Mouse (Mus musculus) ES-E14 (cell line): ENCODE measurements at regions not wholly inside any gene's neighbourhood (a gene's known extent, or its start where the extent isn't known, plus 50 kb on each side); places are given as distances from the start of the nearest gene placed in this dataset.

Experiments used
- DNase-seq: peaks from one replicate; pipeline ENCODE4 v3.0.0-alpha.2; 2013; ENCODE audit warnings: low read depth, low spot score
- H3K27ac ChIP-seq: 2 replicates; pipeline ENCODE4 v1.5.1; 2012; ENCODE audit warnings: low read depth, mild to moderate bottlenecking, low read length, moderate library complexity, mixed read lengths; ENCODE audit not compliant: poor library complexity, insufficient read depth, severe bottlenecking
- H3K36me3 ChIP-seq: 2 replicates; pipeline ENCODE4 v1.6.1; 2012; ENCODE audit warnings: mild to moderate bottlenecking, low read length, moderate library complexity, mixed read lengths; ENCODE audit not compliant: control insufficient read depth, poor library complexity, insufficient read depth, severe bottlenecking
- H3K4me1 ChIP-seq, 2 experiments: fragments of 150-350 bp in 1 of 2; sonication (generic) in 1 of 2; 2 replicates each; pipeline ENCODE4 v1.6.1; 2012; ENCODE audit warnings: low read length in 2 of 2, mild to moderate bottlenecking in 1 of 2, mixed read lengths in 1 of 2; ENCODE audit not compliant: control insufficient read depth in 2 of 2, insufficient read depth in 2 of 2, poor library complexity in 1 of 2
- H3K4me3 ChIP-seq, 2 experiments: fragments of 150-350 bp in 1 of 2; sonication (generic) in 1 of 2; 2 replicates each; pipeline ENCODE4 v1.5.1; 2012; ENCODE audit warnings: low read length in 2 of 2, low read depth in 1 of 2, mild to moderate bottlenecking in 1 of 2, mixed read lengths in 1 of 2; ENCODE audit not compliant: insufficient read depth in 1 of 2, poor library complexity in 1 of 2, severe bottlenecking in 1 of 2
- H3K9ac ChIP-seq: 2 replicates; pipeline ENCODE4 v1.6.1; 2012; ENCODE audit warnings: low read depth, mild to moderate bottlenecking, low read length, mixed read lengths; ENCODE audit not compliant: poor library complexity, insufficient read depth, severe bottlenecking
- H3K9me3 ChIP-seq: fragments of 150-350 bp; sonication (generic); 2 replicates; pipeline ENCODE4 v1.6.1; 2012; ENCODE audit warnings: low read depth, mild to moderate bottlenecking, low read length; ENCODE audit not compliant: control insufficient read depth, insufficient read depth
- CHD2 ChIP-seq: IDR thresholded peaks from 2 replicates; pipeline ENCODE4 v1.6.1; 2014; ENCODE audit warnings: mild to moderate bottlenecking, low read depth, low read length, inconsistent platforms
- HCFC1 ChIP-seq: IDR thresholded peaks from 2 replicates; pipeline ENCODE4 v1.6.1; 2012; ENCODE audit warnings: low read length, inconsistent platforms, borderline replicate concordance; ENCODE audit not compliant: insufficient read depth
- MAFK ChIP-seq: IDR thresholded peaks from 2 replicates; pipeline ENCODE4 v1.6.1; 2014; ENCODE audit warnings: mild to moderate bottlenecking, low read depth, low read length, inconsistent platforms; ENCODE audit not compliant: insufficient read depth
- ZC3H11A ChIP-seq: IDR thresholded peaks from 2 replicates; pipeline ENCODE4 v1.6.1; 2012; ENCODE audit warnings: low read depth, mild to moderate bottlenecking, inconsistent platforms, low read length, borderline replicate concordance
- ZNF384 ChIP-seq: IDR thresholded peaks from 2 replicates; pipeline ENCODE4 v1.6.1; 2012; ENCODE audit warnings: low read depth, low read length, inconsistent platforms
- in situ Hi-C, 2 experiments: fragments of 600-800 bp; cut with MboI; formaldehyde crosslinking; loops; one replicate each; pipeline ENCODE4 v1.15.1; 2025; ENCODE audit warnings: low sequenced_read_pairs in 2 of 2, inconsistent platforms in 1 of 2; ENCODE audit not compliant: unreplicated experiment in 2 of 2

DNA sequence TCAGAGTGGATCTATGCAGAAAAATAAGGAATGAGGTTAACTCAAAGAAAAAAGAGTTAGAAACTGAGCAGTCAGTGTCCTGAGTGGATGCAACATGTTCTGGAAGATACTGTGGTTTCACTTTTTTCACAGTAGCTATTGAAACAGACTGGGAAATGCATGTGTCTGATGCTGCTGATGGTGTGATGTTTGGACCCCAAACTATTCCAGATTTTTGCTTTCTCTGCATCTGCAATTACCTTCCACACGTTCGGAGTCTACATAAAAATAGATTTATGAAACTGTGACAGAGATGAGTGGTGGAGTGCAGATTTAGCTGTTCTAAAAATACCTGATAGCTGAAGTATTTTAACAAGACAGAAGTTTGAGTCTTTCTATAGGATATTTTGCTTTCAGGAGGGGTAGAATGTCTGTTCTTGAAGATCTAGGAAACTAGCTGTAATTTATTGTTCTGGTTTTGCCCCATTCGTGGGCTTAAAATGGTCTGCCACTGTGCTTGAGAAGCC is 545.3 kb downstream of the Stim2 start:
- TF ChIP-seq HCFC1: no peak
- no peak for TF ChIP-seq CHD2
- no peak for TF ChIP-seq ZNF384
- no peak for TF ChIP-seq ZC3H11A
- TF ChIP-seq MAFK: no peak
- Histone ChIP-seq H3K9ac (no peak overlapping the region), H3K27ac (no peak overlapping the region), H3K4me1 (no peaks in the 10 kb centered on the region), H3K9me3 (no peaks in the 10 kb centered on the region), H3K36me3 (no peaks in the 10 kb centered on the region), H3K4me3 (no peak overlapping the region)
- in situ Hi-C loops: no loop called here
- no peak for DNase-seq

DNA sequence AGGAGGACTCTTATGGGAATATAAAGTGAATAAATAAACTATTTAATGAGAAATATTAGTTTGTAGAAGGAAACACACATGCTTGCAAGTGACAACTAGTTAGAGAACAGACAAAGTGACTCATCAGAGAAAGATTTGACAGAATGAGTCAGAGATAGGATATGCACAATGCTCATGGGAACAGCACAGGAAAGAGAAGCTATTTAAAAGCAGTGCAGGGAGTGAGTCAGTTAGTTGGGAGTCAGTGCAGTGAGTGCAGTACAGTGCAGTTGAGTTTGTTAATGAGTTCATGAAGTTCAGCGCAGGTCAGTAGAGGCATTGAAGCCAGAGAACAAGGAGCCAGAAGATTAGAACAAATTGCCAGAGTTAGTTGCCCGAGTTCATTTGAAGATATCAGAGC is 580.2 kb downstream of the Stim2 start:
- H3K27ac ChIP-seq: no peak overlapping the region
- TF ChIP-seq CHD2: no peak
- TF ChIP-seq ZC3H11A: no peak
- in situ Hi-C loops: no loop called here
- H3K4me3 ChIP-seq: no peak overlapping the region
- no peaks in the 10 kb centered on the region for H3K4me1 ChIP-seq
- H3K9me3 ChIP-seq: no peaks in the 10 kb centered on the region
- no peaks in the 10 kb centered on the region for H3K36me3 ChIP-seq
- no peak overlapping the region for H3K9ac ChIP-seq
- DNase-seq: no peak

DNA sequence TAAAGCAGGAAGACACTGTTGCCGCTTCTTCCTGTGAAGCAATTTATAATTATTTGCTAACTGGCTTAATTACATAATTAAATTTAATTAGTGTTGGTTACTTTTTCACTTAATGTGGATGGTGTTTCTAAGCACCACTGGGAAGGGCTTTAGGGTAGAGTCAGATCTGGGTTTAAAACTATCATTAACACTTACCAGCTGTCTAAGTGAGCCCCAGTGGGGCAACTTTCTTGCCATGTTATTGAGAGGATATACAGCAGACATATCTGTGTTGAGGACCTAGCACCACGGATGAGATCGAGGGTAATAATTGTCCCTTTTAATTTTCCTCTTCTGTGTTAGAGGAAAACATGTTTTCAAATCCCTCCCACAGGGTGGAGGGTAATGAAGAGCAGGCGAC is 581.2 kb downstream of the Stim2 start:
- Histone ChIP-seq H3K9me3 (no peaks in the 10 kb centered on the region), H3K9ac (no peak overlapping the region), H3K27ac (no peak overlapping the region), H3K36me3 (no peaks in the 10 kb centered on the region), H3K4me3 (no peak overlapping the region), H3K4me1 (no peaks in the 10 kb centered on the region)
- TF ChIP-seq HCFC1: no peak
- no peak for TF ChIP-seq CHD2
- TF ChIP-seq ZNF384: no peak
- no peak for TF ChIP-seq ZC3H11A
- no peak for TF ChIP-seq MAFK
- in situ Hi-C loops: no loop called here
- no peak for DNase-seq

DNA sequence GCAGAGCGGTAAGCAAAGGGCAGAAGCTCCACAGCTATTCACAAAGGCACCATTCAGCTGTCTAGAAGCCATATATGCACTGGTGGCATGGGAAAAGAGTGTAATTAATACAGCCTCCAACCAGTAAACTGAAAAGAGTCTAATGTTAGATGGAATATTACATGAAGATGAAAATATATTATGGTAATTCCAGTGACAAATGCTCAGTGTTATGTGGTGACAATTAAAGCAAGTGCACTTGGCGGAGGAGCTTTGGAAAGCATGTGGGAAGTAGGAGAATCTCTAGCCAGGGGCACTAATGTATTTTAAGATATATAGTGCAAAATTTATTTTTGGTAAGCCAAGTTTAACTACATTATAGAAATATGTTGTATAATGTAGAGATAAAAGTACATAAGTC is 583.9 kb downstream of the Stim2 start:
- Histone ChIP-seq H3K36me3 (no peaks in the 10 kb centered on the region), H3K9me3 (no peaks in the 10 kb centered on the region), H3K4me1 (no peaks in the 10 kb centered on the region), H3K9ac (no peak overlapping the region), H3K27ac (no peak overlapping the region), H3K4me3 (no peak overlapping the region)
- in situ Hi-C loops: no loop called here
- TF ChIP-seq CHD2: no peak
- no peak for TF ChIP-seq ZC3H11A
- no peak for TF ChIP-seq MAFK
- no peak for TF ChIP-seq HCFC1
- no peak for TF ChIP-seq ZNF384
- DNase-seq: no peak

DNA sequence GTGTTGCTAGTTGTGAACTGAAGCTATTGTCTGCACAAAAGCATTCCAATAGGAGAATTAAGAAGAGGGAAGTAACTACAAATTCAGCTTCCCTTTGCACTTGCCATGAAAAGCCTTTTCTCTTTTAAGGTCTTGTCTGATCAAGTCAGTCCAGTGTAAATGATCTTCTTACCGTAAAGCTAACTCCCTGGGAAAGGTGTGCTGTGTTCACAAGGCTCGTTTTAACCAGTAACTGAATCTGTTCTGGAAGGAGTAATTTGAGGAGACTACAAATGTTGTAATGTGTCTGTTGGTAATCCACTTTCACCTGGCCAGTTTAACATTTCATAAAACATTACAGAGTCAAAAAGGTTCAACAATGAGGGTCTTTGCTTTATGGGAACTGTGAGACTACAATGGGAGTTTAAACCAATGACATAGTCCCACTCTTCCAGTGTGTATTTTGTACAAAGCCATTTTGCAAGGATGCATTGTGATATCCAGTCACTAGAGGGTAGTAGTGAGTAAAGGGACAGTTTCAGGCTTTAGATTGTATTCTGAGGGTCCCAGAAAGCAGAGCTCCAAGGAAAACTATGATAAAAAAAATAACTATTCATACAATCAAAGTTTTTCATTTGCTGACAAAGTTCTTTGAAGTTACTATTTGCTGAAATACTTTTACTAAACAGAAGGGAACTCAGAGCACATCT is 590.2 kb downstream of the Stim2 start:
- H3K27ac ChIP-seq: no peak overlapping the region
- TF ChIP-seq ZNF384: no peak
- TF ChIP-seq CHD2: no peak
- no peak for TF ChIP-seq ZC3H11A
- TF ChIP-seq HCFC1: no peak
- TF ChIP-seq MAFK: no peak
- no peak overlapping the region for H3K9ac ChIP-seq
- H3K36me3 ChIP-seq: no peaks in the 10 kb centered on the region
- no peak overlapping the region for H3K4me3 ChIP-seq
- DNase-seq: peak; percentile 19
- in situ Hi-C loops: no loop called here
- no peaks in the 10 kb centered on the region for H3K4me1 ChIP-seq
- no peaks in the 10 kb centered on the region for H3K9me3 ChIP-seq
